Mouse (Mus musculus) liver, embryonic 14.5 days (tissue): Measurements from ENCODE around the gene Cdh13. TPM values are rescaled to one million over a fixed set of nuclear protein-coding genes. Genes with fewer than 3 reads are reported as not detected.

ENCODE experiments used
- ATAC-seq: fragments of 200-750 bp; cut with Nextera tagmentation; 2 replicates; pipeline ENCODE4 v1.8.0; 2017; ENCODE audit warnings: moderate number of reproducible peaks, mild to moderate bottlenecking, moderate library complexity; ENCODE audit not compliant: insufficient read depth
- DNase-seq, 3 experiments: peaks; one replicate each; pipeline ENCODE4 v3.0.0-alpha.2; 2012 to 2013; ENCODE audit warnings: low read depth in 3 of 3, low spot score in 3 of 3
- H3K27ac ChIP-seq: fragments of 300-500 bp; sonication (generic); 2 replicates; pipeline ENCODE4 v1.5.1; 2014; ENCODE audit warnings: moderate library complexity, mild to moderate bottlenecking, control low read depth, inconsistent platforms
- H3K27me3 ChIP-seq: fragments of 300-500 bp; sonication (generic); 2 replicates; pipeline ENCODE4 v1.6.1; 2014; ENCODE audit warnings: mild to moderate bottlenecking, low read length, moderate library complexity; ENCODE audit not compliant: control insufficient read depth, insufficient read depth
- H3K36me3 ChIP-seq: fragments of 300-500 bp; sonication (generic); replicated peaks from 2 replicates; pipeline ENCODE4 v1.6.1; 2014; ENCODE audit warnings: low read depth; ENCODE audit not compliant: control insufficient read depth, insufficient read depth
- H3K4me1 ChIP-seq, 2 experiments: fragments of 200-500 bp in 1 of 2; fragments of 300-500 bp in 1 of 2; sonication (generic) in 1 of 2; replicated peaks; 2 replicates each; pipeline ENCODE4 v1.6.1; 2012 to 2014; ENCODE audit warnings: antibody characterized with exemption in 1 of 2, inconsistent platforms in 1 of 2, low read length in 1 of 2; ENCODE audit not compliant: control insufficient read depth in 2 of 2, insufficient read depth in 2 of 2
- H3K4me2 ChIP-seq: fragments of 300-500 bp; sonication (generic); 2 replicates; pipeline ENCODE4 v1.6.1; 2014; ENCODE audit warnings: low read depth, mild to moderate bottlenecking, control low read depth, moderate library complexity
- H3K4me3 ChIP-seq, 2 experiments: fragments of 200-500 bp in 1 of 2; fragments of 300-500 bp in 1 of 2; sonication (generic) in 1 of 2; 2 replicates each; pipeline ENCODE4 v1.5.1; 2012 to 2014; ENCODE audit warnings: low read depth in 2 of 2, low read length in 2 of 2, mild to moderate bottlenecking in 2 of 2, control low read depth in 1 of 2, inconsistent platforms in 1 of 2, moderate library complexity in 1 of 2; ENCODE audit not compliant: insufficient read depth in 1 of 2
- H3K9ac ChIP-seq: fragments of 300-500 bp; sonication (generic); replicated peaks from 2 replicates; pipeline ENCODE4 v1.6.1; 2014; ENCODE audit warnings: mild to moderate bottlenecking, control low read depth, moderate library complexity
- H3K9me3 ChIP-seq: fragments of 300-500 bp; sonication (generic); 2 replicates; pipeline ENCODE4 v1.6.1; 2016; ENCODE audit warnings: low read length, mixed read lengths; ENCODE audit not compliant: control insufficient read depth
- CTCF ChIP-seq: IDR thresholded peaks from 2 replicates; pipeline ENCODE4 v1.5.1; 2016; ENCODE audit warnings: antibody characterized with exemption, low read depth, control low read depth
- EP300 ChIP-seq: IDR thresholded peaks from 2 replicates; pipeline ENCODE4 v1.6.1; 2016; ENCODE audit warnings: antibody characterized with exemption, low read depth
- WGBS: fragments of 180-500 bp; shearing (Covaris S2); extraction: QIAGEN DNeasy Blood & Tissue Kit; methylation state at CpG from one replicate; pipeline ENCODE4 v1.1.7; 2014; ENCODE audit not compliant: insufficient replicate concordance; 5-methylcytosine and 5-hydroxymethylcytosine counted together
- polyA plus RNA-seq, 2 experiments: library from polyadenylated mRNA; depleted of rRNA in 1 of 2; stranded (reverse) in 1 of 2; unstranded in 1 of 2; fragments of >200 nt; fragmentation: Nextera tagmentation in 1 of 2; extraction: Ambion mirVana in 1 of 2; gene quantifications; 2 replicates each; pipeline versions ENCODE4 v1.2.1 to v1.2.3; 2012 to 2014

Cdh13 gene
- polyA plus RNA-seq, 2 experiments, result 0.15 to 0.43 TPM

GRCm38 (mm10) chr8:118611551-118611950 lies 328.0 kb downstream of the Cdh13 start:
- no peak for TF ChIP-seq EP300
- no peak for TF ChIP-seq CTCF
- no peak overlapping the region for H3K9ac ChIP-seq

GRCm38 (mm10) chr8:118618195-118618594 lies 334.7 kb downstream of the Cdh13 start:
- no peak overlapping the region for H3K4me3 ChIP-seq
- no peaks in the 10 kb centered on the region for H3K4me1 ChIP-seq
- WGBS, result 70% methylated on average over 10 of the region's 10 CpGs
- DNase-seq (no peak), ATAC-seq (no peak)
- H3K27me3 ChIP-seq, result no peaks in the 10 kb centered on the region
- TF ChIP-seq CTCF (no peak), EP300 (no peak)
- H3K9me3 ChIP-seq, result no peaks in the 10 kb centered on the region
- H3K4me2 ChIP-seq, result no peak overlapping the region
- no peaks in the 10 kb centered on the region for H3K36me3 ChIP-seq
- no peak overlapping the region for H3K27ac ChIP-seq
- no peak overlapping the region for H3K9ac ChIP-seq

More at GRCm38 (mm10) chr8:118611551-118611950, 328.0 kb downstream of the Cdh13 start:
- no peak for DNase-seq
- WGBS, result 67% methylated on average over 10 of the region's 10 CpGs
- Histone ChIP-seq H3K4me3 (no peak overlapping the region), H3K9me3 (no peaks in the 10 kb centered on the region), H3K36me3 (no peaks in the 10 kb centered on the region), H3K27ac (no peak overlapping the region), H3K27me3 (no peaks in the 10 kb centered on the region), H3K4me1 (no peaks in the 10 kb centered on the region), H3K4me2 (no peak overlapping the region)
- no peak for ATAC-seq

GRCm38 (mm10) chr8:118626425-118626824 lies 342.9 kb downstream of the Cdh13 start:
- H3K4me1 ChIP-seq, result no peaks in the 10 kb centered on the region
- no peaks in the 10 kb centered on the region for H3K9me3 ChIP-seq
- ATAC-seq, result no peak
- DNase-seq, result no peak
- no peak overlapping the region for H3K4me3 ChIP-seq
- no peaks in the 10 kb centered on the region for H3K27me3 ChIP-seq
- H3K36me3 ChIP-seq, result no peaks in the 10 kb centered on the region
- H3K27ac ChIP-seq, result no peak overlapping the region
- no peak overlapping the region for H3K9ac ChIP-seq
- TF ChIP-seq EP300 (no peak), CTCF (no peak)
- 47% methylated on average over 5 of the region's 5 CpGs for WGBS
- H3K4me2 ChIP-seq, result no peak overlapping the region

GRCm38 (mm10) chr8:118627737-118628136 lies 344.2 kb downstream of the Cdh13 start:
- TF ChIP-seq CTCF (no peak), EP300 (no peak)
- no peaks in the 10 kb centered on the region for H3K36me3 ChIP-seq
- H3K9ac ChIP-seq, result no peak overlapping the region
- no peak overlapping the region for H3K4me2 ChIP-seq
- no peak overlapping the region for H3K27ac ChIP-seq
- WGBS, result 65% methylated on average over 5 of the region's 5 CpGs
- no peaks in the 10 kb centered on the region for H3K27me3 ChIP-seq
- no peaks in the 10 kb centered on the region for H3K9me3 ChIP-seq
- no peaks in the 10 kb centered on the region for H3K4me1 ChIP-seq
- H3K4me3 ChIP-seq, result no peak overlapping the region
- ATAC-seq, result no peak
- DNase-seq, result no peak

GRCm38 (mm10) chr8:118628702-118629101 lies 345.2 kb downstream of the Cdh13 start:
- no peaks in the 10 kb centered on the region for H3K27me3 ChIP-seq
- H3K4me2 ChIP-seq, result no peak overlapping the region
- no peak overlapping the region for H3K27ac ChIP-seq
- H3K9me3 ChIP-seq, result no peaks in the 10 kb centered on the region
- no peak overlapping the region for H3K9ac ChIP-seq
- H3K4me3 ChIP-seq, result no peak overlapping the region
- ATAC-seq (no peak), DNase-seq (no peak)
- H3K4me1 ChIP-seq, result no peaks in the 10 kb centered on the region
- TF ChIP-seq CTCF, result no peak
- no peak for TF ChIP-seq EP300
- H3K36me3 ChIP-seq, result no peaks in the 10 kb centered on the region
- 46% methylated on average over 8 of the region's 8 CpGs for WGBS
